Mouse (Mus musculus) CH12.LX (cell line): ENCODE data around the gene Dnajc28. TPM values are rescaled to one million over a fixed set of nuclear protein-coding genes. Genes with fewer than 3 reads are reported as not detected.

ENCODE experiments used
- DNase-seq: peaks from one replicate; pipeline ENCODE4 v3.0.0-alpha.2; 2013; ENCODE audit errors: extremely low read depth
- H3K27ac ChIP-seq: 2 replicates; pipeline ENCODE4 v1.5.1; 2012; ENCODE audit warnings: low read depth, mild to moderate bottlenecking, control low read depth, moderate library complexity; ENCODE audit not compliant: insufficient read depth
- H3K27me3 ChIP-seq: replicated peaks from 2 replicates; pipeline ENCODE3; 2012; ENCODE audit warnings: inconsistent platforms
- H3K36me3 ChIP-seq, 2 experiments: replicated peaks in 1 of 2; 2 replicates each; pipeline versions ENCODE3 to v1.6.1; 2012; ENCODE audit warnings: inconsistent platforms in 1 of 2, low read length in 1 of 2, mild to moderate bottlenecking in 1 of 2, mixed read lengths in 1 of 2, moderate library complexity in 1 of 2; ENCODE audit not compliant: control insufficient read depth in 1 of 2, insufficient read depth in 1 of 2
- H3K4me1 ChIP-seq, 2 experiments: 2 replicates each; pipeline ENCODE4 v1.6.1; 2012; ENCODE audit warnings: inconsistent platforms in 1 of 2, moderate library complexity in 1 of 2; ENCODE audit not compliant: insufficient read depth in 2 of 2, control insufficient read depth in 1 of 2
- H3K4me2 ChIP-seq: 2 replicates; pipeline ENCODE4 v1.6.1; 2012; ENCODE audit warnings: low read depth, mild to moderate bottlenecking, control low read depth; ENCODE audit not compliant: poor library complexity, insufficient read depth, severe bottlenecking
- H3K4me3 ChIP-seq, 3 experiments: fragments of 150-350 bp in 1 of 3; sonication (generic) in 1 of 3; replicated peaks in 1 of 3; 2 replicates each; pipeline versions ENCODE3 to v1.5.1; 2011 to 2012; ENCODE audit warnings: low read depth in 2 of 3, low read length in 2 of 3, mild to moderate bottlenecking in 2 of 3, moderate library complexity in 2 of 3, control low read depth in 1 of 3, improper control_type of control experiment in 1 of 3, inconsistent platforms in 1 of 3, mixed read lengths in 1 of 3; ENCODE audit not compliant: poor library complexity in 1 of 3
- H3K79me2 ChIP-seq: replicated peaks from 2 replicates; pipeline ENCODE4 v1.6.1; 2012; ENCODE audit warnings: mild to moderate bottlenecking, moderate library complexity; ENCODE audit not compliant: control insufficient read depth, poor library complexity, insufficient read depth, severe bottlenecking; ENCODE audit errors: extremely low read depth
- H3K9ac ChIP-seq: 2 replicates; pipeline ENCODE4 v1.6.1; 2012; ENCODE audit warnings: low read depth, mild to moderate bottlenecking, control low read depth, moderate library complexity; ENCODE audit not compliant: insufficient read depth
- H3K9me3 ChIP-seq: replicated peaks from 2 replicates; pipeline ENCODE3; 2012; ENCODE audit warnings: low read length, inconsistent platforms, mixed read lengths
- HCFC1 ChIP-seq: IDR thresholded peaks from 2 replicates; pipeline ENCODE4 v1.6.1; 2012; ENCODE audit warnings: low read depth, mild to moderate bottlenecking, inconsistent platforms, low read length, improper control_type of control experiment
- POLR2AphosphoS2 ChIP-seq: IDR thresholded peaks from 2 replicates; pipeline ENCODE4 v1.6.1; 2011; ENCODE audit warnings: low read depth, low read length, improper control_type of control experiment
- RCOR1 ChIP-seq: conservative IDR thresholded peaks from 2 replicates; pipeline ENCODE4 v1.6.1; 2012; ENCODE audit warnings: low read depth, mild to moderate bottlenecking, inconsistent platforms, low read length, improper control_type of control experiment
- SIN3A ChIP-seq: IDR thresholded peaks from 2 replicates; pipeline ENCODE4 v1.6.1; 2012; ENCODE audit warnings: low read length, improper control_type of control experiment, inconsistent platforms
- TCF12 ChIP-seq: IDR thresholded peaks from 2 replicates; pipeline ENCODE4 v1.6.1; 2014; ENCODE audit warnings: low read depth, mild to moderate bottlenecking, inconsistent platforms, low read length, improper control_type of control experiment
- ZNF384 ChIP-seq: IDR thresholded peaks from 2 replicates; pipeline ENCODE4 v1.6.1; 2012; ENCODE audit warnings: low read depth, low read length, improper control_type of control experiment, inconsistent platforms
- dilution Hi-C: fragments of 300-500 bp; cut with MboI; formaldehyde crosslinking; loops from 2 replicates; pipeline ENCODE4 v1.14.3; 2020; ENCODE audit warnings: low sequenced_read_pairs; ENCODE audit not compliant: extremely low pct_unique_long_range_greater_than_20kb, extremely low pct_ligation_motif_present
- in situ Hi-C: fragments of 300-500 bp; cut with MboI; formaldehyde crosslinking; loops from 3 replicates; pipeline ENCODE4 v1.14.3; 2019; ENCODE audit warnings: low sequenced_read_pairs, low pct_ligation_motif_present, low pct_unique_long_range_greater_than_20kb, mixed read lengths
- polyA plus RNA-seq: library from polyadenylated mRNA; unstranded; fragments of >175 nt; gene quantifications from 2 replicates; pipeline ENCODE4 v1.2.1, GENCODE M21; 2012; ENCODE audit warnings: low read depth; ENCODE audit not compliant: insufficient read length
- total RNA-seq, 2 experiments: library from RNA; depleted of rRNA; stranded (reverse); fragments of 300-350 nt in 1 of 2; fragments of >200 nt in 1 of 2; gene quantifications; 2 replicates each; pipeline ENCODE4 v1.2.3; 2012 to 2014

The Dnajc28 gene
- total and polyA plus RNA-seq, 3 experiments, result 0.47 to 1.8 (median 0.97) TPM

DNA sequence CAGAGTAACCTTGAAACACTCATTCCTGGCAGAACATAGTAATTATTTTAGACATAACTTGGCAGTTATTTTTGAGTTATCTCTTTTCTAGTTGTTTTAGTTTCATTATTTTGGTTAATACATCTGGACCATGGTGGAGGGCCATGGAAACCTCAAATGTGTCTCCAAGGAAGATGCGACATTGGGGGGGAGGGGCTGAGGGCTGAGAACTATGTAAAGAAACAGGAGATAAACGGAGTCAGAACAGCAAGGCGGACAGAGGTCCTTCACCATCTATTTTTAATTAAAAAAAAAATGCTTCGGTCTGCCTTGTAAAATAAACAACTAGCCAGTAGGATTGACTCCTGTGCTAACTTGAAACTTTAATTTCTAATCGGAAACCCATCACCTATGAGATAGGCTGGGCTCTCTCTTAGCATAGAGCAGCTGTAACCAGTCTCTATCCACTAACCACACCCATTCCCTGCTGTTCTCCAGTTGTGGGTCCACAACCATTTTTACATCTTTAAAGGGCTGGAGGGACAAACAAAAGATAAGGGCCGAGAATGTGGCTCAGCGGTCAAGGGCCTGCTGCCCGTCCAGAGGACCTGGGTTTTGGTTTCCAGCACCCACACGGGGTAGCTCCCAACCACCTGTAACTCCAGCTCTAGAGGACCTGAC is 53.4 kb downstream of the Dnajc28 start:
- in situ Hi-C loops (no loop called here), dilution Hi-C loops (no loop called here)
- Histone ChIP-seq H3K27ac (no peak overlapping the region), H3K9ac (no peak overlapping the region), H3K4me2 (no peak overlapping the region), H3K9me3 (no peaks in the 10 kb centered on the region), H3K4me3 (no peak overlapping the region), H3K79me2 (no peaks in the 10 kb centered on the region), H3K4me1 (peaks cover 10 to 28% of the 10 kb centered on the region in 2 experiments), H3K36me3 (peaks cover 27 to 40% of the 10 kb centered on the region in 2 experiments), H3K27me3 (no peaks in the 10 kb centered on the region)
- TF ChIP-seq POLR2AphosphoS2 (0 out of 2 replicates have a peak, but pooled peaks have one; percentile 1), ZNF384 (no peak)
- DNase-seq, result no peak

DNA sequence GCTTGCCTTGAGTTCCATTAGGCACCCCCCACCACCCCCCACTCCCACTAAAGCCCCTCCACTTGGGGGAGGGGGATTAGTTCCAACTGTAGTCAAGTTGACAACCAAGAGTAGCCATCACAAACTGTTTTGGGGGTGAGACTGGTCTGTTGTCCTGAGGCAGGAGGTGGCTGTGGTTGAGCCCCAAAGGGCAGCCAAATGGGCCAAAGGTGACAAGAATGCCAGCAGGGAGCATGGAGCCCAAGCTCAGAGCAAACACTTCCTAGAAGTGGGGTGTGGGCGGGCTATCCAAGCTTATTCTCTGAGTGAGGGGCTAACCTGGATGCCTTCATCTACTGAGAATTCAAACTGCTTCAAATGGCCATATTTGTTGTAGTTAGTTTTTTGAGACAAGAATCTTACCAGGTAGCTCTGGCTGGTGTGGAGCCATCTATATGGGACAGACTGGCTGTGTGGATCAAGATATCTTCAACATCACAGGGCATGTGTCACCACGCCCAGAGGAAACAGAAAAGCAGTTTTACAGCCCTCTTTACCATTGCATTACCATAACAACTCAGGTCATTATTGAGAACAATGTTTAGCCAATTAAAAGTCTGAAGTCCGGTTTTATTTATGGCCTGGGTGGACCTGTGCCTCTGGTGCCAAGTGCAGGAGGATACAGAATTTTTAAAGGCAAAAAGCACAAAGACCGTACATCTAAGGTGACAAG is 54.1 kb downstream of the Dnajc28 start:
- no peak overlapping the region for H3K4me2 ChIP-seq
- in situ Hi-C loops (no loop called here), dilution Hi-C loops (no loop called here)
- TF ChIP-seq TCF12, result no peak
- TF ChIP-seq HCFC1, result no peak
- no peak for TF ChIP-seq RCOR1
- no peak for TF ChIP-seq SIN3A
- H3K27me3 ChIP-seq, result no peaks in the 10 kb centered on the region
- no peaks in the 10 kb centered on the region for H3K79me2 ChIP-seq
- no peak for DNase-seq
- no peaks in the 10 kb centered on the region for H3K9me3 ChIP-seq
- H3K4me1 ChIP-seq, result peaks cover 13 to 32% of the 10 kb centered on the region in 2 experiments
- H3K9ac ChIP-seq, result no peak overlapping the region
- H3K4me3 ChIP-seq, result no peak overlapping the region
- H3K27ac ChIP-seq, result no peak overlapping the region
- H3K36me3 ChIP-seq, result peaks cover 32 to 46% of the 10 kb centered on the region in 2 experiments

Other genes with a start within 250 kb of the Dnajc28 start
- gene Ifnar2, start 246.2 kb downstream of the Dnajc28 start, total RNA-seq (2012; rRNA removed), result 25.5 and 34.9 TPM in 2 replicates
- gene Ifnar2, start 246.2 kb downstream of the Dnajc28 start, total RNA-seq (2014; rRNA removed), result 32.0 and 33.1 TPM in 2 replicates
- gene Ifnar2, start 246.2 kb downstream of the Dnajc28 start, polyA plus RNA-seq, result 33.7 and 34.5 TPM in 2 replicates
- not detected in 2 replicates for gene Gm21970, start 227.3 kb downstream of the Dnajc28 start, total RNA-seq (2012; rRNA removed)
- gene Gm21970, start 227.3 kb downstream of the Dnajc28 start, total RNA-seq (2014; rRNA removed), result not detected in 2 replicates
- gene Gm21970, start 227.3 kb downstream of the Dnajc28 start, polyA plus RNA-seq, result not detected in 2 replicates
- gene Il10rb, start 212.9 kb downstream of the Dnajc28 start, total RNA-seq (2012; rRNA removed), result 27.5 and 32.1 TPM in 2 replicates
- 34.8 and 36.1 TPM in 2 replicates for gene Il10rb, start 212.9 kb downstream of the Dnajc28 start, total RNA-seq (2014; rRNA removed)
- 35.6 and 37.9 TPM in 2 replicates for gene Il10rb, start 212.9 kb downstream of the Dnajc28 start, polyA plus RNA-seq
- 32.1 and 32.8 TPM in 2 replicates for gene Ifnar1, start 133.8 kb downstream of the Dnajc28 start, total RNA-seq (2012; rRNA removed)
- 34.9 and 40.3 TPM in 2 replicates for gene Ifnar1, start 133.8 kb downstream of the Dnajc28 start, total RNA-seq (2014; rRNA removed)
- gene Ifnar1, start 133.8 kb downstream of the Dnajc28 start, polyA plus RNA-seq, result 40.1 and 49.4 TPM in 2 replicates
- 26.3 and 36.1 TPM in 2 replicates for gene Ifngr2, start 72.0 kb downstream of the Dnajc28 start, total RNA-seq (2012; rRNA removed)
- 29.6 and 32.1 TPM in 2 replicates for gene Ifngr2, start 72.0 kb downstream of the Dnajc28 start, total RNA-seq (2014; rRNA removed)
- gene Ifngr2, start 72.0 kb downstream of the Dnajc28 start, polyA plus RNA-seq, result 38.8 and 39.2 TPM in 2 replicates
- 6.1 and 9.7 TPM in 2 replicates for gene Tmem50b, start 21.2 kb downstream of the Dnajc28 start, total RNA-seq (2012; rRNA removed)
- gene Tmem50b, start 21.2 kb downstream of the Dnajc28 start, total RNA-seq (2014; rRNA removed), result 12.7 and 14.5 TPM in 2 replicates
- gene Tmem50b, start 21.2 kb downstream of the Dnajc28 start, polyA plus RNA-seq, result 15.9 TPM in 2 replicates
- 517 and 601 TPM in 2 replicates for gene Gart, start 27.9 kb upstream of the Dnajc28 start, total RNA-seq (2012; rRNA removed)
- 347 and 356 TPM in 2 replicates for gene Gart, start 27.9 kb upstream of the Dnajc28 start, total RNA-seq (2014; rRNA removed)
- gene Gart, start 27.9 kb upstream of the Dnajc28 start, polyA plus RNA-seq, result 722 and 821 TPM in 2 replicates
- 126 and 152 TPM in 2 replicates for gene Son, start 28.5 kb upstream of the Dnajc28 start, total RNA-seq (2012; rRNA removed)
- gene Son, start 28.5 kb upstream of the Dnajc28 start, total RNA-seq (2014; rRNA removed), result 206 and 235 TPM in 2 replicates
- gene Son, start 28.5 kb upstream of the Dnajc28 start, polyA plus RNA-seq, result 237 and 271 TPM in 2 replicates
- 62.5 and 63.2 TPM in 2 replicates for gene Donson, start 69.7 kb upstream of the Dnajc28 start, total RNA-seq (2012; rRNA removed)
- 63.9 and 71.5 TPM in 2 replicates for gene Donson, start 69.7 kb upstream of the Dnajc28 start, total RNA-seq (2014; rRNA removed)
- 47.6 and 51.9 TPM in 2 replicates for gene Donson, start 69.7 kb upstream of the Dnajc28 start, polyA plus RNA-seq
- gene Cryzl1, start 109.9 kb upstream of the Dnajc28 start, total RNA-seq (2012; rRNA removed), result 75.7 and 115 TPM in 2 replicates
- 111 and 125 TPM in 2 replicates for gene Cryzl1, start 109.9 kb upstream of the Dnajc28 start, total RNA-seq (2014; rRNA removed)
- 105 and 126 TPM in 2 replicates for gene Cryzl1, start 109.9 kb upstream of the Dnajc28 start, polyA plus RNA-seq
- 33.2 and 46.3 TPM in 2 replicates for gene Itsn1, start 110.3 kb upstream of the Dnajc28 start, total RNA-seq (2012; rRNA removed)
- 32.5 and 35.9 TPM in 2 replicates for gene Itsn1, start 110.3 kb upstream of the Dnajc28 start, total RNA-seq (2014; rRNA removed)
- gene Itsn1, start 110.3 kb upstream of the Dnajc28 start, polyA plus RNA-seq, result 54.5 and 68.6 TPM in 2 replicates